Mouse (Mus musculus): ENCODE measurements around the gene Zfp768. TPM values are rescaled to one million over a fixed set of nuclear protein-coding genes. Genes with fewer than 3 reads are reported as not detected.
"Not testable (repeated sequence)": the region's sequence is repeated elsewhere in the genome, so short reads cannot be mapped to it uniquely, and the experiment has no call there.

Zfp768 gene
- total RNA-seq, 2 experiments from 2014 or later: 40.4 to 43.0 TPM

- DNase-seq: no peak
- intact Hi-C loops (cut with DNase I): loop anchor here (5.0 kb wide), 1 partner anchor 47 kb away; the partner anchor contains the start of gene Zfp764
Measured at GRCm38 (mm10) chr7:127360265-127360664, 14.9 kb upstream of the Zfp768 start.

- DNase-seq: no peak
Measured at GRCm38 (mm10) chr7:127358472-127358871, 13.1 kb upstream of the Zfp768 start.

GRCm38 (mm10) chr7:127357871-127358270 is 12.5 kb upstream of the Zfp768 start:
- intact Hi-C loops (cut with DNase I): no loop called here
- DNase-seq: no peak

More at GRCm38 (mm10) chr7:127358472-127358871, 13.1 kb upstream of the Zfp768 start:
- intact Hi-C loops (cut with DNase I): no loop called here

GRCm38 (mm10) chr7:127355796-127356195 is 10.4 kb upstream of the Zfp768 start:
- intact Hi-C loops (cut with DNase I): no loop called here
- no peak for DNase-seq

GRCm38 (mm10) chr7:127351230-127352004 is 6.0 kb upstream of the Zfp768 start:
- no peak for DNase-seq
- intact Hi-C loops (cut with DNase I): no loop called here

GRCm38 (mm10) chr7:127346676-127347075 is 1.3 kb upstream of the Zfp768 start:
- intact Hi-C loops (cut with DNase I): no loop called here
- DNase-seq: peak in 1 of 2 experiments; percentile 35

- intact Hi-C loops (cut with DNase I): no loop called here
- peak in 1 of 2 experiments; percentile 81 for DNase-seq
Measured at GRCm38 (mm10) chr7:127345092-127345491, 297 bp downstream of the Zfp768 start.

- peak in 1 of 2 experiments; percentile 31 for DNase-seq
- intact Hi-C loops (cut with DNase I): loop anchor here (5.0 kb wide), 1 partner anchor 82 kb away; the partner anchor contains the start of gene Dctpp1
Measured at GRCm38 (mm10) chr7:127344371-127344770, 1.0 kb downstream of the Zfp768 start.

- peak in 1 of 2 experiments; percentile 16 for DNase-seq
- intact Hi-C loops (cut with DNase I): loop anchor here (2.0 to 5.0 kb wide), 2 partner anchors 35 to 81 kb away; partner anchors contain the start of gene Dctpp1
Measured at GRCm38 (mm10) chr7:127343351-127344019, 1.9 kb downstream of the Zfp768 start.

GRCm38 (mm10) chr7:127342888-127343287 is 2.5 kb downstream of the Zfp768 start:
- intact Hi-C loops (cut with DNase I): loop anchor here (2.0 to 5.0 kb wide), 2 partner anchors 34 to 81 kb away; partner anchors contain the start of gene Dctpp1
- DNase-seq: no peak

- intact Hi-C loops (cut with DNase I): loop anchor here (2.0 to 5.0 kb wide), 2 partner anchors 34 to 80 kb away; partner anchors contain the start of gene Dctpp1
- peak in 1 of 2 experiments; percentile 35 for DNase-seq
Measured at GRCm38 (mm10) chr7:127342332-127342731, 3.1 kb downstream of the Zfp768 start.

- intact Hi-C loops (cut with DNase I): loop anchor here (2.0 to 5.0 kb wide), 2 partner anchors 33 to 80 kb away; partner anchors contain the start of gene Dctpp1
- not testable (repeated sequence) for DNase-seq
Measured at GRCm38 (mm10) chr7:127341861-127342260, 3.5 kb downstream of the Zfp768 start.

- no peak for DNase-seq
- intact Hi-C loops (cut with DNase I): loop anchor here (5.0 kb wide), 1 partner anchor 79 kb away; the partner anchor contains the start of gene Dctpp1
Measured at GRCm38 (mm10) chr7:127341356-127341755, 4.0 kb downstream of the Zfp768 start.

GRCm38 (mm10) chr7:127337636-127338035 is 7.8 kb downstream of the Zfp768 start:
- DNase-seq: no peak
- intact Hi-C loops (cut with DNase I): no loop called here

- no peak for DNase-seq
- intact Hi-C loops (cut with DNase I): no loop called here
Measured at GRCm38 (mm10) chr7:127335604-127336003, 9.8 kb downstream of the Zfp768 start.

GRCm38 (mm10) chr7:127333240-127333639 is 12.1 kb downstream of the Zfp768 start:
- intact Hi-C loops (cut with DNase I): no loop called here

GRCm38 (mm10) chr7:127326685-127327084 is 18.7 kb downstream of the Zfp768 start:
- intact Hi-C loops (cut with DNase I): no loop called here
- DNase-seq: peak; percentile 80

More at GRCm38 (mm10) chr7:127333240-127333639, 12.1 kb downstream of the Zfp768 start:
- DNase-seq: no peak

- DNase-seq: no peak
- intact Hi-C loops (cut with DNase I): no loop called here
Measured at GRCm38 (mm10) chr7:127325550-127325949, 19.8 kb downstream of the Zfp768 start.

GRCm38 (mm10) chr7:127324944-127325343 is 20.4 kb downstream of the Zfp768 start:
- no peak for DNase-seq
- intact Hi-C loops (cut with DNase I): no loop called here

GRCm38 (mm10) chr7:127322085-127322484 is 23.3 kb downstream of the Zfp768 start:
- intact Hi-C loops (cut with DNase I): no loop called here
- DNase-seq: peak in 1 of 2 experiments; percentile 50

GRCm38 (mm10) chr7:127321106-127321505 is 24.3 kb downstream of the Zfp768 start:
- DNase-seq: no peak
- intact Hi-C loops (cut with DNase I): no loop called here

All from heart, postnatal 10 days (tissue).